Mouse (Mus musculus): Measurements from ENCODE around the gene BC049715.

BC049715 gene

GRCm38 (mm10) chr6:136852348-136852747 lies 24.9 kb downstream of the BC049715 start:
- peak; percentile 41 for DNase-seq

GRCm38 (mm10) chr6:136852762-136853161 lies 25.3 kb downstream of the BC049715 start:
- no peak for DNase-seq

- DNase-seq: no peak
These were observed 26.9 kb downstream of the BC049715 start for GRCm38 (mm10) chr6:136854361-136854781.

- no peak for DNase-seq
These were observed 27.8 kb downstream of the BC049715 start for GRCm38 (mm10) chr6:136855183-136855582.

- DNase-seq: no peak
These were observed 28.7 kb downstream of the BC049715 start for GRCm38 (mm10) chr6:136856071-136856636.

- DNase-seq: no peak
These were observed 29.9 kb downstream of the BC049715 start, which contains the start of gene Art4 for GRCm38 (mm10) chr6:136857186-136857872. Gene Art4, minus strand, starts transcription at chr6:136857733.

- DNase-seq: peak; percentile 25
These were observed 30.4 kb downstream of the BC049715 start for GRCm38 (mm10) chr6:136857873-136858260.

- DNase-seq: no peak
These were observed 31.0 kb downstream of the BC049715 start for GRCm38 (mm10) chr6:136858420-136858819.

- no peak for DNase-seq
These were observed 33.6 kb downstream of the BC049715 start for GRCm38 (mm10) chr6:136861020-136861419.

- no peak for DNase-seq
These were observed 37.9 kb downstream of the BC049715 start for GRCm38 (mm10) chr6:136865360-136865759.

- no peak for DNase-seq
These were observed 38.7 kb downstream of the BC049715 start for GRCm38 (mm10) chr6:136866150-136866549.

GRCm38 (mm10) chr6:136868921-136869320 lies 41.5 kb downstream of the BC049715 start:
- no peak for DNase-seq

- DNase-seq: no peak
These were observed 47.2 kb downstream of the BC049715 start for GRCm38 (mm10) chr6:136874599-136874998.

- no peak for DNase-seq
These were observed 48.2 kb downstream of the BC049715 start, which contains the start of gene Mgp for GRCm38 (mm10) chr6:136875670-136876069. Gene Mgp, minus strand, starts transcription at chr6:136875823.

GRCm38 (mm10) chr6:136881678-136882077 lies 54.3 kb downstream of the BC049715 start:
- DNase-seq: no peak

- DNase-seq: no peak
These were observed 56.0 kb downstream of the BC049715 start for GRCm38 (mm10) chr6:136883431-136883915.

- DNase-seq: no peak
These were observed 56.5 kb downstream of the BC049715 start for GRCm38 (mm10) chr6:136883961-136884360.

GRCm38 (mm10) chr6:136884766-136885165 lies 57.3 kb downstream of the BC049715 start:
- DNase-seq: peak; percentile 47

GRCm38 (mm10) chr6:136887854-136888253 lies 60.4 kb downstream of the BC049715 start:
- peak; percentile 59 for DNase-seq

- DNase-seq: no peak
These were observed 61.6 kb downstream of the BC049715 start for GRCm38 (mm10) chr6:136889067-136889466.

- DNase-seq: no peak
These were observed 62.1 kb downstream of the BC049715 start for GRCm38 (mm10) chr6:136889554-136889953.
